Mouse (Mus musculus) adrenal gland, postnatal 4 days (tissue): Measurements from ENCODE around the gene Gal3st1. TPM values are rescaled to one million over a fixed set of nuclear protein-coding genes. Genes with fewer than 3 reads are reported as not detected.
"Not testable (repeated sequence)": the region's sequence is repeated elsewhere in the genome, so short reads cannot be mapped to it uniquely, and the experiment has no call there.

Source experiments
- DNase-seq, 2 experiments: peaks; one replicate each; pipeline ENCODE4 v3.0.0; 2021 to 2022; ENCODE audit warnings: low spot score in 2 of 2, mixed read lengths in 2 of 2
- long read RNA-seq, 2 experiments: library from polyadenylated mRNA; stranded (forward); transcript quantifications; one replicate each; pipeline ENCODE4 v2.0.0; 2021
- total RNA-seq, 2 experiments: library from RNA; stranded (reverse); gene quantifications; 2 replicates each; pipeline ENCODE4 v1.2.3; 2021

The Gal3st1 gene
- 1 to 10 TPM; 2.0 to 3.0 TPM for total RNA-seq
- long read RNA-seq, experiment 1, partial matches to known transcripts: 1 of 4 reads
- long read RNA-seq, experiment 1, other reads (novel, unspliced or antisense): 0 of 4 reads
- long read RNA-seq, experiment 2, partial matches to known transcripts: 4 of 13 reads
- long read RNA-seq, experiment 2, other reads (novel, unspliced or antisense): 3 of 13 reads

DNA sequence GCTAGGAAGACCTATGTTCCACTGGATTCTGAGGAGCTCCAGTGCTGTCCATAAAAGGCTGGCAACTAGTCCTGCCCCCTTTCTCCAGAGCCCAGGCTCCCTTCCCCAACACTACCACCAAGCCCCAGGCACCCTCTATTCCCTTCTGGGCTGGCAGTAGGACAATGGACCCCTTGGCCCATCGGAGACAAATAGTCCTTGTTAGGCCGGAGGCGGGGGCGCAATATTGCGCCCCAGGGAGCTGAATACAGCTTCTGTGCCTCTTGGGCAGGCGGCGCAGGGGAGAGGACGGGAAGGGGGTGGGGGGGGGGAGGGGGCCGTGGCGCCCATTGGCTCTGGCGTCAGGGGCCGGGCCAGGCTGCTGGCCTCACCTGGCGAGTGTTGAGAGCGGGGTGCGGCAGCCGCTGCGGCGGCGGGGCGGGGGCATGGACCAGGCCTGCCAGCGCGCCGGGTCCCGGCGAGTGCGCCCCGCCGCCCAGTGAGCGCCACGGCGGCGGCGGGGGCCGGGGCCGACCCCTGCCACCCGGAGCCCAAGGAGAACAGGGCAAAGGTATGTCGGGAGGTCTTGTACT, at the start of gene Gal3st1:
TSS of gene Gal3st1 (plus strand) at position 346 of the 572 bp plus-strand sequence.
- DNase-seq: no peak

- DNase-seq: no peak
Observed at GRCm38 (mm10) chr11:3933756-3934285, 49.6 kb upstream of the Gal3st1 start.

GRCm38 (mm10) chr11:3935135-3935534, 48.3 kb upstream of the Gal3st1 start:
- no peak for DNase-seq

DNA sequence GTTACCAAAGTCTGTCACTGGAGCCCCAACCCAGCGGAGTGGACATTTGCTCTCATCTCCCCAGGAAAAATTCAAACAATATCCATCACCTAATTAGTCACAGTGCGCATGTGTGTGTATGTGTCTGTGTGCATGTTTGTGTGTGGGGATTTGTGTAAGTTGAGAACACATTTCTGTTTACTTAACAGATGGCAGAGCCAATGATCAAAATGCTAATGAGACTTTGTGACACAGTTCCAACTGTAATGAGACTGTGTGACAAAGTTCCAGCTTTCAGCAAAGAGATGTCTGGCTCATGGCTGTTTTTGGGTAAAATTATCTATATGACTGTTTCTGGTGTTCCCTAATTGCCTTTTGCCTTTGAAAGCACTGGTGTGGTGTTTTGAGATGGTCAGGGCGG, 47.1 kb upstream of the Gal3st1 start:
- DNase-seq: no peak

- DNase-seq: no peak
Observed at GRCm38 (mm10) chr11:3937321-3937874, 46.0 kb upstream of the Gal3st1 start.

- no peak for DNase-seq
Observed at GRCm38 (mm10) chr11:3941371-3941770, 42.1 kb upstream of the Gal3st1 start.

- no peak for DNase-seq
Observed at GRCm38 (mm10) chr11:3946386-3946785, 37.0 kb upstream of the Gal3st1 start.

DNA sequence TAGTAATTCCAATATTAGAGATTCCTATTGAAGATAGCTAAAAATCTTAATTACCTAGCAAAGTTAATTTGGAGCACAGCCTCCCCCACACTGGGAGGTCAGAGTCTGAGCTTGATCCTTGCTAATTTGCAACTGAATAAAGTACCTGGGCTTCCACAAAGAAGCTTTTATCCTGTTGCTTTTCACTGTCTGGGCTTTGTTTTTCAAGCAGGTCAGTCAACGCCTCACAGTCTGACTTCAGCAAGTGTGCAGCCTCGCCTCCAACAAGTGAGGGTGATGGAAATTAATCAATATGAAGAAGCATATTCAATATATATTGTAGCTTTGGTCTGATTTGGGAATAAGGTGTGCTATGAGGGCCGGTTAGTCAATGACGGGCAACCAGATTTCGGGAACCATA, 28.6 kb upstream of the Gal3st1 start:
- DNase-seq: not testable (repeated sequence)

DNA sequence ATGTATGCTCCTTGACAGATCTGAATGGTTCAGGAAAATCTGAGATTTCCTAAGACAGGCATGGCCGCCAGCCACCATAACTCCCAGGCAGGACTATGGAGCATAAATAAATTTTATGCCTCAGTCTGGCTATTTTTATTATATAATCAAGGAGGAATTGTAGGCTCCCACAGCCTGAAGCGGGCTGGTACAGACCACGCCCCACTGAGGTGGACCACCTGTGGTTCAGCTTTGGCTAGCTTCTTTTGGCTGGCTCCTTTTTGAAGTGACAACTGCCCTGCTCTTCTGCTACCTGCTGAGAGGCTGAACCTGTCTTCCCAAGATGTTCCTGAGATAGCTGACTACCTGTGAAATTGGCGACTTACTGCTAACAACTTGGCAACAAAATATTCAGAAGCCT, 28.1 kb upstream of the Gal3st1 start:
- not testable (repeated sequence) for DNase-seq

GRCm38 (mm10) chr11:3960901-3961300, 22.5 kb upstream of the Gal3st1 start:
- DNase-seq: no peak

GRCm38 (mm10) chr11:3961761-3962160, 21.7 kb upstream of the Gal3st1 start:
- DNase-seq: no peak

DNA sequence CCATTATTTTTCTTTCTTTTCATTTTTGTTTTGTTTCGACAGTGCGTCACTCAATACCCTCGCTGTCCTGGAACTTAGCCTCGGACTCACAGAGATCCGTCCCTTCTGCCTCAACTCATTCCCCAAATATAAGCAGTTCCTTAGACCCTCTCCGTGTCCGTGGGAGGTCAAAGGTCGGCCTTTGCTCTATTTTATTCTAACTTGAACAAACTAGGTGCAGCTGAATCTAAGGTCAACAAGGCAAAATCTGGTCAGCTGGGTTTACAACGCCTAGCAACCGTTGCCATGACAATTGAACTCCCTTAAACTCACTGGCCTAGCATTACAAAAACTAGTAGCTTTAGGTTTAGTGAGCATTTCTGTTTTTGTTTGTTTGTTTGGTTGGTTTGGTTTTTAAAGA, 20.3 kb upstream of the Gal3st1 start:
- no peak for DNase-seq

- peak; percentile 34 to 59 for DNase-seq
Observed at GRCm38 (mm10) chr11:3963610-3964415, 19.6 kb upstream of the Gal3st1 start, which contains the start of gene Pes1. TSS of gene Pes1 (plus strand) at chr11:3963975.

- DNase-seq: no peak
Observed at GRCm38 (mm10) chr11:3964416-3965172, 18.8 kb upstream of the Gal3st1 start.

DNA sequence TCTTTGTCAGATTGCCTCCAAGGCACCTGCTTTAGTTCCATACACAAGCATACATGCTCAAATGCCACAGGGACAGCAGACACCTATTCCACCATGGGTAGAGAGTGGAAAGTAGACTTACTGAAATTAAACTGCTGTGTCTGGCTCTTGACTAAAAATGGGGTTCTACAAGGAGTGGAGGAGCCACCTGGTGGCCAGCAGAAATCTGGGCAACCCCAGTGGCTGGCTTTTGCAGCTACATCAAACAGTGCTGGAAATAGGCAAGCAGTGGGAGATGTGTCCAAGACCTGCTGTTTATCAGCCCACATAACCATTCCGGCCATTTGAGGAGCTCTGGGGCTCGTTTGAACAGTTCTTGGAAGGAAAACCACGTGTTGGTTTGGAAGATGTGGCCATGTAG, 13.6 kb upstream of the Gal3st1 start:
- DNase-seq: no peak

- DNase-seq: no peak
Observed at GRCm38 (mm10) chr11:3970361-3970760, 13.1 kb upstream of the Gal3st1 start.

DNA sequence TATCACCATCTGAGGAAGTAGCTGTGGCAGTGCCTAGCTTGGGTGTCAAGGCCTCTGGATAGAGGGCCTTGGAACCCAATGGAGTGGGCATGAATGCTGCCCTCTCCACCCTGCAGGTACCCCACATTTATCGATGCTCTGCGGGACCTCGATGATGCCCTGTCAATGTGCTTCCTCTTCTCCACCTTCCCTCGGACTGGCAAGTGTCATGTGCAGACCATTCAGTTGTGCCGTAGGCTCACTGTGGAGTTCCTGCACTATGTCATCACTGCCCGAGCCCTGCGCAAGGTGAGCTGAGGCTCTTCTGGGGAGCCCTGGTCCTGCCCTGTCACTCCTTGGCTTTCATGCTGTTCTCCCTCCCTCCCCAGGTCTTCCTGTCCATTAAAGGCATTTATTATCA, 10.4 kb upstream of the Gal3st1 start:
- no peak for DNase-seq

DNA sequence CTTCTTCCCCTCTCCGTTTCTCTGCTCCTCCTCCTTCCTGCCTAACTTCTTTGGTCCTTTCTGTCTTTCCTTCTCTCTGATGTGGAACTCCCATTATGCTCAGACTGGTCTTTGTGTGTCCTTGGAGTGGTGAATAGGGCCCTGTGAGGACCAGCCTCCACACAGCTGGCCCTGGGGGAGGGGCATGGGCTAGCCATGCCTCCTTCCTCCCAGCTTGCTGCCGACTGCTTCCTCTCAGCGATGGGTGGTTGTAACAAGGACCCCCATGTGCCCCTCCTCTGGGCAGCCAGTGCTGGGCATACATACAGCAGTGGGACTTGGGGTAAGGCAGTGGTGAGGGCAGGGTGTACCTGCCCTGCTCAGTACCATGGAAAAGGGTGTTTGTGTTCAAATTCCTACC, 9.1 kb upstream of the Gal3st1 start:
- no peak for DNase-seq

GRCm38 (mm10) chr11:3976678-3977077, 6.8 kb upstream of the Gal3st1 start, which contains the start of gene 4930556J24Rik:
TSS of gene 4930556J24Rik (minus strand) at chr11:3976778.
- no peak for DNase-seq

DNA sequence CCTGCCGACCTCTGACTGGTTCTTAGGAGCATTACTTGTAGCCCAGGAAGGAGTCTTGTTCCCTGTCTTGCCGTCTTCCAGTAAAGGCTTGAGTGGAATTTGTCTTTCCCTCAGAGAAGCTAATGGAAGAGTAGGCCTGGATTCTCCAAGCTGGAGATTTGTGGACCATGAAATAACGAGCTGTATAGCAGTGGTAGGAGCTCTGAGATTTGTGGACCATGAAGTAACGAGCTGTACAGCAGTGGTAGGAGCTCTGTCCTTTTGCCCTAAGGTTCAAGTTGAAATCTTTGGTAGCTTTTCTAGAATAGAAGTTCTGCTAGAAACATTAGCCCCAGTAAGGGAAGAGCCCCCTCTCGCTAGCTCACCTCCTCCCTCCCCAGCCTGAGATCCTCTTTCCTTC, 5.0 kb upstream of the Gal3st1 start:
- DNase-seq: no peak

DNA sequence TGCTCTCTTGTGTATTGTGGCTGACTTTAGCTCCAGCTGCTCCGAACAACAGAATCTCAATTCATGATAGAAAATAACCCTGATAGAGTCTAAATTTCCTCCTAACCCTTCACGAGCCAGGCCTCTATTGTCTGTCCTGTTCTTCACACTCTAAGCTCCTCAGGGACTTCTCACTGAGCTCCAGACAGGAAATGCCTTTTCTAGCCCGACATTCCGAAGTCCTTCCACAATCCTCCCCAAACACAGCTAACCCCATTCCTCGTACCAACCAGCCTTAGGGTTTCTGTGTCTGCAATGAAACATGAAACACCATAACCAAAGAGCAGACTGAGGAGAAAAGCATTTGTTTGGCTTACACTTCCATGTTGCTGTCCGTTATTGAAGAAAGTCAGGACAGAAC, 1.9 kb upstream of the Gal3st1 start:
- no peak for DNase-seq
